Mouse (Mus musculus) CD4-positive, CD25-positive, alpha-beta regulatory T cell, adult 2 months (primary cell): ENCODE measurements around the gene Gm3625.

ENCODE experiments used
- DNase-seq: peaks from one replicate; pipeline ENCODE4 v3.0.0-alpha.2; 2012; ENCODE audit warnings: low read depth, low spot score

Gene Gm3625

DNA sequence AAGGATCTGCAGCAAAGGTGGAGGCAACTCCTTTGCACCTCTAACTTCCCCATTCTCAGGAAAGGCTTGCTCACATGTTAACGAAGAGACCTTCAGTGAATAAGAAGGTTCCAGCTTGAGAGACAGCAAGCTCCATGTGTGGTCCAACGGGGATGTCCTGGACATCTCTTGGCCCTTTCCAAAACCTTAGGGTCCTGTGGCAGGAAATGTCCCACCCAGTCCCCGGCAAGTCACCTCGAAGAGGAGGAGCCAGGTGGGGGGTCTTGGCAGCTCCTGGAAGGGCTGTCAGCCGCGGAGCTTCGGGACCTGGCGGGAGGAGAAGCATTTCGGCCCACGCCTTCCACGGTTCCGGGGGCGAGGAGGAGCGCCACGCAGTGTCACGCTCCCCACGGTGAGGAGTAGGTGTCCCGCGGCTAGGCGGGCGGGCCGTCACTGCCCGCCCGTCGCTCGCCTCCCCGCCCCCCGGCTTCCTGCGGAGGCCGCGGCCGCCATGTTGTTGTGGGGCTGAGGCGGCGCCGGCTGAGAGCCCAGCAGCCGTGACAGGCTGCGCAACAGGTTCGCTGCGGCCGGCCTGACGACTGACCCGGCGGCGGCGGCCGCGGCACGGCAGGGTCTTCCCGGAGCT, at the start of gene Gm3625, which contains the start of gene Itsn2:
Gene Gm3625 (minus strand): TSS at position 387 of the 625 bp plus-strand sequence.
Gene Itsn2 (plus strand): TSS at position 98 of the 625 bp plus-strand sequence.
- DNase-seq: peak; percentile 86

DNA sequence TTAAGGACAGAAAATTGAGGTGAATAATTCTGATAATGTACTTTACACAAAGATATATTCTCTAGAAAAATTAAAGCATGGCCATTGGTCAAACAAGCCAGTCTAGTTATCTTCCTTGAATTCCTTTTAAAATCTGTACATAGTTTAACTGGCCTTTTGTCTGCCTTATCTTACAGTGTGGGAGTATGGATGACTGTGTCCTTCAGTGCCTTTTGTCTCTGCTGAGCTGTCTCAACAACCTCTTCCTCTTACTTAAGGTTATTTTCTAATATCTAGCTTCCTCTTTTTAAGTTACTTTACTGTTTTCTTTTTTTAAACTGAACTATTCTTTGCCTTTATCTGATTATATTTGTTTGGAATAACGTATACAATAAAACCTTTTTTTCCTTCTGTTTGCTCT, 48.0 kb upstream of the Gm3625 start:
- no peak for DNase-seq

DNA sequence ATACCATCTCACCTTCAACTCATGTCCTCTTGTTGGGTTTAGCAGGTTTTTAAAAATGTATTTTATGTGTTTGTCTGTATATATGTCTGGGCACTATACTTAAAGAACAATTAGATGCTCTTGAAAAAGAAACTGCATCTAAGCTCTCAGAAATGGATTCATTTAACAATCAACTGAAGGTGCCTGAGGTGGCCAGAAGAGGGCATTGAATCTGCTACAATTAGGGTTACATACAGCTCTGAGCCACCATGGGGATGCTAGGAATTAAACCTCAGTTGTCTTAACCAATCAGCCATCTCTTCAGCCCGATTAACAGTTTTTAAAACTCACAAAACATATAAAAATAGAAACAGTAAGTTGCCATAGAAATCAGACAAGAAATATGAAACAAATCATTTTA, 45.7 kb upstream of the Gm3625 start:
- peak; percentile 30 for DNase-seq

DNA sequence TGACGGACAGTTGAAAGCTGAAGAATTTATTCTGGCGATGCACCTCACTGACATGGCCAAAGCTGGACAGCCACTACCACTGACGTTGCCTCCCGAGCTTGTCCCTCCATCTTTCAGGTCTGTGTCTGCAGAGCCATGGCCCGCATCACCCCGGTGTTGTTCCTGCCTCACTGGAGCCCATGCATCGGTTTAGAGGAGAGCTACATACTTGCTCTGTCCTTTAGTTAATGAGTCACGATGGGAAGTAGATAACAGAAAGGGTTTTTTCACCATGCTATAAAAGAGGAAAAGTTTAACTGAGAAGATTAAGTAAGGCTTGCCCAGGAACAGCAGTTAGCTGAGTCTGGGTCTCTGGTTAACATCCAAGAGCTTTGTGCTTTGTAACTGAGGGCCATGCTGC, 40.2 kb upstream of the Gm3625 start:
- no peak for DNase-seq

DNA sequence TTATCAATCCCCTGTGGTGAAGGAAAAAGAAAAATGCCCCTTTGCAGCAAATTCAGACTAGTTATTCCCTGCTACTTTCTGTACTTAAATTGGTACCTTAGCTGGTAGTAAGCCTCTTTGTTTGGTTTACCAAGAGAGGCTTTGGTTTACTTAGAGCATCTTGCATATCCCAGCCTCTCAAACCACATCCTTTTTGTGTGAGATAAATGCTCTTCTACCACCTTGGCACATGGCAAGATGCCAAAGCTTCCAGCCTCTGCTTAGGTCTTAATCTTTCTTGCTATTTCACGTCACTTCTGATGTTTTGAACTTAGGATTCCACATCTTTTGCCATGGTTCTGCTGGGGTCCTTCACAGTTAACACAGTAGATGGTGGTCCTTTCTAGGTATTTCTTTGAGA, 31.5 kb upstream of the Gm3625 start:
- DNase-seq: peak; percentile 55

DNA sequence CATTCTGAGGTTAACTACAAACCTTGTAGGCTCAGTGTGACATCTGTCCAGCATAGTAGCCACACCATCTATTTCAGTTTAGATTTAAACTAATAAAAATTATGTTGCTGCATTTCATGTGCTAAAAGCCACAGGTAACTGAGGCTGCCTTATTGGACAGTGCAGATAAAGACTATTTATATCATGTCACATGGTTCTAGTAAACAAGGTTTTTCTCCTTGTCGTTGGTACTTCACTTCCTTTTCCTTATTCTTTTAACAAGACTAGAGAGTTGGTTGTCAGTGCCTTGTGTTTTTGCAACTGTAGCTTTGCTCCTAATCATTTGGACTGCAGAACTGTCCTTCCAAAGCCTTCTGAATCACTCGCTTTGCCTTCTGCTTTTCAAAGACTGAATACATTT, 22.0 kb upstream of the Gm3625 start:
- DNase-seq: no peak

DNA sequence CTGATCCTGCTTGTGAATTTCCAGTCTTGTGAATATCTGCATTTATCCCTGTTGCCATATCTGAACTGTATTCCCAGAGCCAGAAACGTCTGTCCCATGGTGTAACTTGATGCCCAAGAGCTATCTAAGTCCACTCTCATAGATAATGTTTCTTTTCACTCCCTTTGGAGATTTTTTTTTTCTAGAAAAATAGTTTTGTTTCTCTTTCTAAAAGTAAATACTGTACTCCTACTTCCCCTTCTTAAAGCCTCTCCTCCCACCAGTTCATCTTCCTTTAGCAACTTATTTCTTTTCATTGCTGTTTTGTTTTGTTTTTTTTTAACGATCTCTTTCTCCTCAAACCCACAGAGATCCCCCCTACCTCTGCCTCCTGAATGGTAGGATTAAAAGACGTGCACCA, 13.9 kb upstream of the Gm3625 start:
- DNase-seq: no peak

DNA sequence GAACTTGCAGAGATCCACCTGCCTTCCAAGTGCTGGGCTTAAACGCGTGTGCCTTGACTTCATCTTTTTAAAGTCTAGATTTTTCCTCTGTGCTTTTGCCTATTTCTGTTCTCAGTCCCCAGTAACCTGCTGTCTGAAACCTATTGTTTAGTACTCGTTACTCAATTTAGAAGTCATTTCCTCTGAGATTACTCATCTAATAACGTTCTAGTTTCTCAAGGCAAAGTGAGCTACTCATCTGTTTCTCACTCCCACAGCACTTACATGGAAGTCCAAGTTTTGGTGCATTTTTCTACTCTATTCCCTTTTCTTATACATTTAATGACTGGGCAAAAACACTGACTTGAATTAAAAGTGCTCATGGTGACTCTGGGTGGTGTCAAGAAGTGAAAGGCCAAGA, 7.0 kb upstream of the Gm3625 start:
- DNase-seq: peak; percentile 10

DNA sequence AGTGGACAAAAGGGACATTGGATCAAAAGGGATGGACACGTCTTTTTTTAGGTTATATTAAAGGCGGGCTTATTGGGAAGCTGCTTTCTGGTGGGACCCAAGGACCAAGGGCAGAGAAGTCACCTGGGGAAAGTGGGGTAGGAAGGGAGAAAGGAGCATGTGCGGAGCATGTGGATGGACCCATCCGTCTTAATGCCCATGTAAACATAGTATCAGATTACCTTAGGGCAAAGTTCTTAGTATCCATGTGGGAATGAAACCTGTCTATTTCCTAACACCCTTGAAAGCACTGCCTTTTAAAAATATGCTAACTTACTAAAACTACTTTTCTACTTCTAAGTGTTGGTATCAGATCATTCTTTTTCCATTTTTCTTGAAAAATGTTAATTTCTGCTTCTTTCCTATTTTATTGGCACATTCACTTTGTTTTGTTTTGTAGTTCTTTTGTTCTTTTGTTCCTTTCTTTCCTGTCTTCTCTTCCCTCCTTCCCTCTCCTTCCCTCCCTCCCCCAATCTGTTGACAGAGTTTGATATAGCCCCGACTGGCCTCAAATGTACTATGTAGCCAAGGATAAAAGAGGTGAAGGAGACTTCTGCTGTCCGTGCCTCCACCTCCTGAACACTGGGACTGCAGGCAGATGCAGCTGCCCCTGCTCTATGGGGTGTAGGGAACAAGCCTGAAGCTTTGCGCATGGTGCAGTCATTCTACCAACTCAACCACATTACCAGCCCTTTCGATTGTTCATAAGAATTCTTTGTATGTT, 6.1 kb upstream of the Gm3625 start:
- DNase-seq: no peak

DNA sequence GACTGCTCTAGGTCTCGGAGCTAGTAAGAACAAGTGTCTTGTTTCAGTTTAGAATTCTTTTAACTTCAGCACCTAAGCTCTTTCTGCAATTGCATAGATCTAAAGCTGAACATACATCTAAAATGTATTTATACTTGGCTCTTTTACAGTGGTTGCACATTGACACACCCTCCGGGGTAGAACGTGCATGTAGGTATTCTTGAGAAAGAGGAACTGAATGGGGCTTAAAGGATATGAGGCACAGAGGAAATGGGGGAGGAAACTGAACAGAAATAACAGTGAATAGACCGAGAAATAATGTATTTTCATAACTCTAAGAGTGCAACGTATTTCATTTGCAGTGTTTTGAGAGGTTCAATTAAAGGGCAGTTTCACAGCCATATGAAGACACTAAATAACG, 2.3 kb upstream of the Gm3625 start:
- DNase-seq: peak; percentile 54

DNA sequence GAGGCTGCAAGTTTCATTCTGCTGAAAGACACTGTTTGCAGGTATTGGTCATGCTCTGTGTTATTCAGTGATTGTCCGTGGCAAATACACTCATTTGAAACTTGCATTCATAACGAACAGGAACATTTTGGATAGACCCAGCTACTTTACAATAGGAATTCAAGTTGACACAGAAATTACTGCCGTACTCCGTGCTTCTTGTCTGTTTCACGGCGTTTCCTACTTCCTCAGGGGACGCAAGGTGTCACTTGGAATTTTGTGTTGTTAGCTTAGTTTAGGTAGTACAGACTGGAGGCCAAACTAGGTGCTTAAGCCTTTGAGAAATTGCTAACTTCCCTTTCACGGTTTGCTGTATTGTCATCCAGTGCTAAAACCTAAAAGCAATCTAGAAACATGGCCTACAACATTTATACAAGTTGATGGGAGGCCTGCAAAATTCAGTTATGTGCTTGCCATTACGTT, 1.2 kb upstream of the Gm3625 start:
- peak; percentile 17 for DNase-seq

DNA sequence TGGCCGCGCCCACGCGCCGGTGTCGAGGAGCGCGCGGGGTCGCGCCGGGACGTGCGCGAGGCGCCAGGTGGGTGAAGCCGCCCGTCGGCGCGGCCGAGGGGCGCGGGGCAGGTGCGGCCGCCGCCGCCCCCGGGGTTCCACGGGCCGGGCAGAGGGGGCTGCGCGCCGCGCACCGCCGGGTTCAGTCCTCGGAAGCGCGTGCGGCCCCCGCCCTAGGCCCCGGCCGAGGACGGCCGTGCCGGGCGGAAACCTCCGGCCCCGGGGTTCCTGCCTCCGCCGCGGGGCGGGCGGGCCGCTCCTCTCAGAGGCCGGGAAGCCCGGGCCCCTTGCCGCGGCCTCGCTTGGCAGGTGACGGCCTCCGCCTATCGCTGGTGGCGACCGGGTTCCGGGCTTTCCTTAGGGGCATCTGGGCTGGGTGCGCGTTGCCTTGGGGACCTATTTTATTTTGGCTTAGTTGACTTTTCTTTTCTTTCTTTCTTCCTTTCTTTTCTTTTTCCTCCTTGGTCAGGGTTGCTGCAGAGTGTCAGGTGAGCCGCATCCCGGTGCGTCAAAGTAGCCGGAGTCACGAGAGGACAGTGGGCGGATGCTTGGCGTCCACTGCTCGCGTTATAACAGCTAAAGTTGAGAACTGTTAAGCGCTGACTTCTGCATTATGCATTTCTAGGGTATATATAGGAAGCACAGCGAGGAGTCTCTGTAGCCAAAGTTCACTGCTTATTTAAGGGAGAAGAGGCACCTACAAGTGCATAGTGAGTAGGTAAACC, 621 bp upstream of the Gm3625 start:
- peak; percentile 66 for DNase-seq

DNA sequence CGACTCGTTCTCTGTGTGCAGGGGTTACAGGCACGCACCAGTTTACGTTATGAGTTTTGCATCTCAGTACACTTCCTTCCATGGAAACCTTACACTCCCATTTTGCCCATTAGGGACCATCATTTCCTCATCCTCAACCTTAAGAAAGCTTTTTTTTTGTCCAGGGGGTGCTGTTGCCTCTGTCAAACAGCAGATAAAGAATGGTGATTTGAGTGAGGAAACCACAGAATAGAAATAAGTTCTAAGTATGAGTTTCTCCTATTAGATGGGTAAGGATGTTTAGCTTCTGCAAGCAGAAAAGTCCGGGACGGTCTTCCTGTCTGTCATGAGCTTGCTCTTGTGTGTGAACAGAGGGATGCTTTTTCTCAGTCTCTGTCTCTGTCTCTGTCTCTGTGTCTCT, 702 bp downstream of the Gm3625 start:
- DNase-seq: peak; percentile 51

DNA sequence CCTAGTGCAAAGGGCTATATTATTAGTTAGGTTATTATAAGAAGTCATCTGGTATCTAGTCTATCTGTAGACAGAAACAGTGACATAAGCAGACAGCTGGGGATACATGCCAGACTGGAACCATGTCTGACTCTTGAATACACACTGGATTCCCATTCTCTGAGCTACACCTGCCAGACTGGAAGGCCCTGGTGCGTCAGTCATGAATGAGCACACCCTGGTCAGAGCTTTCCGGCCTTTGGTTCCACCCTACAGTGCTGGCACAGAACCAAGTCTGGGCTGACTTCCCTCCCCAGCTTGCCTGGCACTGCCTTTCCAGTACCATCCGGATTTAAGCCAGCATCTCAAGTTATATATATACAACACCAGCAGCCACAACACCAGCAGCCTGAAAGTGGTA, 4.1 kb downstream of the Gm3625 start:
- DNase-seq: no peak

DNA sequence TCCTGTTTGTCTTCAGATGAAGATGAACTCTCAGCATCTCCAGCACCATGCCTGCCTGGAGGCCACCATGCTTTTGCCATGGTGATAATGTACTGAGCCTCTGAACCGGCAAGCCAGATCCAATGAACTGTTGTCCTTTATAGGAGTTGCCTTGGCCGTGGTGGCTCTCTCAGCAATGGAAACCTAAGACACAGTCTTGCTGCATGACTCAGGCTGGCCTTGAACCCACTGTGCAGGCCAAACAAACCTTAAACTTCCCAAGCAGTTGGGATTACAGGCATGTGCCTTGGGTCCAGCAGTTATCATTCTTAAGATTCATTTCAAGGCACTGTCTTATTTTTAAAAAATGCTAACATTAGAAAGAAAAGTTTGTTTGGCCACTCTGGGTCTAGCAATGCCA, 4.9 kb downstream of the Gm3625 start:
- no peak for DNase-seq

DNA sequence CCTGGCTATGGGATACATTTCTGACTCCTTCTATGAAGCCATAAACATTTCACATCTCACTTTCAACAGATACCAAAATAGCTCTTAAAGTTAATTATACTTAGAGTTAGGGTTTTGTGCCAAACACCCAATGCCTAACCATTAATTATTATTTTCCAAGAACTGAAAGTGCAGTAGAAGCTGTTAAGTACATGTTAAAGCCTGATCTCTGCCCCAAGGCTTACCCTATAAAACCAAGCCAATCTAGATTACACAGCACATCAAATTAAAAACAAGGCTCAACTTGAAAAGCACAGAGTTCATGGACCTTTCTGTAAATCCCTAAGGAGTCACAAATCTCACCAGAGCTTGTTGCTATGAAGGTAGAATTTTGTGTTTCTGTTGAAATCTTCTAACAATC, 10.4 kb downstream of the Gm3625 start:
- no peak for DNase-seq

DNA sequence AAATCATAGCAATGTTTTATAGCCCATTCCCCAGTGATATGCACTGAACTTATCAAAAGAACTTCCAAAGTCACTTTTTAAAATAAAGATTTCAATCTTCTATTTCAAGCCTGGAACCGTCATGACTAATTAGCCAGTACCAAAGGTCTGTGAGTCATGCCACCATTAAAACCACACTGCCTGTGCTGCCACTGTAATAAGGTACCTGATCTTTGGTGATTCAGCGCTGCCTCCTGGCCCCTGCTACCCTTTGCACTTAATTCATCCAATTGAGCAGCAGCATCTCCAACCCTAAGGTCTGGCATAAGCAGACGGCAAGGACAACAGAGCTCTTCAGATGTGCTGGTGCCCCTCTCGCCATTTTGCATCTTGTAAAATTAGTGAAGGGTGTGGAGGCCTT, 18.7 kb downstream of the Gm3625 start:
- no peak for DNase-seq

DNA sequence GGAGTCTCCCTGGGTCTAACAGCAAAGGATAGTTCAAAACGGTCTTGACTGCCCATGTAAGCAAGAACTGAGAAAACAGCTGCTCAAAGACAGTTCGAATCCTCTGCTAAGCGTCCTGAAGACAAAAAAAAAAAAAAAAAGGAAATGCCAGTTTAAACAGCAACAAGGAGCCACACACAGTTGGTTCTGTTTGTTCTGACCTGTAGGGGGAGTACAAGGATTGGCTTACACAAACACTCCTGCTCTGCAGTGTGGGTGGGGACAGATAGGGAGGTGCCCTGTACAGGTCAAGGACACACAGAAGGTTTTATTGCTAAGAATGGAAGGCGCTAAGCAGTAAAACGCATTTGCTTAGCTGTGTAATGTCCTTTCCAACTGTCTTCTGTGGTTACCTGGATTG, 20.9 kb downstream of the Gm3625 start:
- peak; percentile 81 for DNase-seq

DNA sequence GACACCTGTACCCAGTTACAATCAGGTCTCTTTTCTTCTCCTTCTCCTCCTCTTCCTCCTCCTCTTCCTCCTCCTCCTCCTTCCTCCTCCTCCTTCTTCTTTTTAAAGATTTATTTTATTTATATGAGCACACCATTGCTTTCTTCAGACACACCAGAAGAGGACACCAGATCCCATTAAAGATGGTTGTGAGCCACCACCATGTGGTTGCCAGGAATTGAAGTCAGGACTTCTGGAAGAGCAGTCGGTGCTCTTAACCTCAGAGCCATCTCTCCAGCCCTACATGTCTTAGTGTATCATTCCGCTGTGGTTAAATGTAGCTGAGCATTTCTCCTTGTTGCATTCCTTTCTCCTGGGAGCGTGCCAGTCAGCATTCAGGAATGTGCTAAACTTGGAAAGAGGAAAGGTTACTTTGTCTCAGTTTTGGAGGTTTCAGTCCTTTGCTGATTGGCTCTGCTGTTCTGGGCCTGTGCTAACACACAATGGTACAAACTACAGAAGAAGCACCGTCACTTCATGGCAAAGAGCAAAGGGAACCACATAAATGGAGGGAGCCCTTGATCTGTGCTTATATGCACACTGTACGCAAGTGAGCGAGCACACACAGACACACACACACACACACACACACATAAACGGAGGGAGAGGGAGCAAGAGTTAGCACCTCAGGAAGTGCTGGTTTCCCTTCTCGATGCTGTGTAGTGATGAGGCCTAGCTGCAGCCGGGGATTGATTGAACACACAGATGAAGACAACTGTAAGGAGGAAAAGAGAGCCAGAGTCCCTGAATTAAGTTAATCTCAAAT, 34.0 kb downstream of the Gm3625 start:
- peak; percentile 39 for DNase-seq

DNA sequence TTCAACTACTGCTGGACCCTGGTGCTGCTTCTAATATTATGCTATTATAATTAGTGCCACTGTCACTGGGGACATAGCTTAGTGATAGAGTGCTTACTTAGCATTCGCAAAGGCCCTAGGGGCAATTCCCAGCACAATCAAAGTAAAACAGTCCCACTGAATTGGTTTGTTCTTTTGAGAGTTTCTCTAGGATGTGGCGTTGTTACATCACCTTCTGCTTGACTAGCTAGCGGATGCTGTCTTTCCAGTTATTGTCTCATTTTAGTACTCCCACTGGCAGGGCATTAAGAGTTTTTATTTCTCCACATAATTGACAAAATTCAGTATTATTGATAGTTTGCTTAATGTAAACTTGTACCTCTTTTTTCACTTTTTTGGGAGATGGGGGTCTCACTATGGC, 34.7 kb downstream of the Gm3625 start:
- DNase-seq: no peak

DNA sequence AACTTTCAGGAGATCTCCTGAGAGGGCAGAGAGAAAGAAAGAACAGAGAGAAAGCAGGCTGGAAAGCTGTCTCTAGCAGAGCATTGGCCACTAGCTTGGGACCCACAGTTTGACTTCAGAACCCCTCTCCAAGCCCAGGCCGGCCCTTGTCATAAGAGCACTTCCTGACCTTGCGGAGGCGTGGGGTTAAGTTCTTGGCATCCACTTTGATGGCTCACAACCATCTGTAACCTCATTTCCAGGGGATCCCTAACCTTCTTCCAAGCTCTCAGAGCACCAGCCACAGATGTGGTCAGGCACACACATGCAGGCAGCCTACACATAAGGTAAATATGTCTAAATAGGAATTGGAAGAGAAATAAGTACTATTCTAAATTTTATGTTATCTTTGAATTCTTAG, 35.3 kb downstream of the Gm3625 start:
- no peak for DNase-seq

DNA sequence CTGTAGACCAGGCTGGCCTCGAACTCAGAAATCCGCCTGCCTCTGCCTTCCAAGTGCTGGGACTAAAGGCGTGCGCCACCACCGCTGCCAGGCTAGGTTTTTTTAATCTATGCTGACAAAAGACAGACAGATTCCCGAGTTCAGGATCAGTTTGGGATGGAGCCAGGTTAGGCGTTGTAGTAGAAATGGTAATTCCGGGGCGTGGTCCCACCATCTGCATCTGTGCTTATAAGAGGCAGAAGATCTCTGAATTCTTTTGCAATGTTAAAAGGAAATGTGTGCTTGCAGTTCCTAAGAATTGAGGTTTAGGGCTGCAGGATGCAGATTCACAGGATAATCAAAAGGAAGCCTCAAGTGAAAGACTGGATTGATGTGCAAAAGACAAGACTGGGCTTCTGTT, 35.8 kb downstream of the Gm3625 start:
- DNase-seq: no peak
